In genomic region chr2:33215700-33216509, GRCm38 (mm10) we compare ENCODE assay signal across 8 mouse cellular contexts. TPM values are rescaled to one million over a fixed set of nuclear protein-coding genes. Genes with fewer than 3 reads are reported as not detected.
A peak's percentile ranks its signal among the peaks of the same experiment; 100 is the strongest.
DNase-seq lines count a peak whose midpoint lies in the region; ATAC-seq and TF ChIP-seq lines count a peak whose summit lies in the region.

Gene Angptl2 (plus strand): TSS chr2:33216069.

- ATAC-seq in forebrain, embryonic 11.5 days (replicated peaks; ENCODE audit: low FRiP score) = peak; percentile 97
- peak; percentile 95 for ATAC-seq in heart, embryonic 14.5 days (ENCODE audit: insufficient number of reproducible peaks, insufficient read depth, low FRiP score, low read depth)
- peak; percentile 88 for ATAC-seq in kidney, postnatal 0 days (replicated peaks; ENCODE audit: low FRiP score, low read depth)
- ATAC-seq in monocyte, adult 5-6 weeks (replicated peaks; ENCODE audit: insufficient number of reproducible peaks, low FRiP score, low TSS enrichment, poor library complexity, severe bottlenecking) = peak; percentile 25; the same call in 1 of the 2 replicates
- peak; percentile 93 for ATAC-seq in stomach, postnatal 0 days (ENCODE audit: low FRiP score, low TSS enrichment)

- no peaks in the 10 kb centered on the region for H3K36me3 ChIP-seq in forebrain, embryonic 11.5 days (ENCODE audit: control insufficient read depth, insufficient read depth, low read length)
- peaks cover 9% of the 10 kb centered on the region; the same call in 1 of the 2 replicates for H3K36me3 ChIP-seq in heart, embryonic 14.5 days (ENCODE audit: control insufficient read depth, insufficient read depth, low read length)
- H3K36me3 ChIP-seq in kidney, postnatal 0 days (ENCODE audit: insufficient read depth, low read length) = no peaks in the 10 kb centered on the region
- H3K36me3 ChIP-seq in liver, adult 2 months (ENCODE audit: control insufficient read depth, insufficient read depth, low read length) = no peaks in the 10 kb centered on the region
- H3K36me3 ChIP-seq in stomach, postnatal 0 days (ENCODE audit: control insufficient read depth, insufficient read depth, low read length) = no peaks in the 10 kb centered on the region

- H3K4me3 ChIP-seq in brown adipose tissue, adult 24 weeks (ENCODE audit: insufficient read depth, low read depth, low read length) = peak within 1 kb of the TSS; percentile 69
- peak within 1 kb of the TSS; percentile 56 for H3K4me3 ChIP-seq in forebrain, embryonic 11.5 days (ENCODE audit: low read depth, low read length)
- H3K4me3 ChIP-seq in heart, embryonic 14.5 days (ENCODE audit: control insufficient read depth in 1 of 2, insufficient read depth in 1 of 2, low read depth in 1 of 2, low read length in 2 of 2) = peak within 1 kb of the TSS; percentile 62 to 75
- H3K4me3 ChIP-seq in kidney, postnatal 0 days (replicated peaks; ENCODE audit: low read depth, low read length) = peak within 1 kb of the TSS; percentile 43
- peak within 1 kb of the TSS; percentile 46 for H3K4me3 ChIP-seq in liver, adult 2 months (ENCODE audit: insufficient read depth, low read depth, low read length)
- peak within 1 kb of the TSS; percentile 50 for H3K4me3 ChIP-seq in stomach, postnatal 0 days (ENCODE audit: low read depth, low read length)

- peak within 1 kb of the TSS; percentile 86 for H3K4me2 ChIP-seq in forebrain, embryonic 11.5 days (ENCODE audit: low read depth, low read length, severe bottlenecking)
- H3K4me2 ChIP-seq in heart, embryonic 14.5 days (ENCODE audit: low read length) = peak within 1 kb of the TSS; percentile 79
- H3K4me2 ChIP-seq in kidney, postnatal 0 days (ENCODE audit: low read length) = peak within 1 kb of the TSS; percentile 77
- peak within 1 kb of the TSS; percentile 62 for H3K4me2 ChIP-seq in stomach, postnatal 0 days (replicated peaks; ENCODE audit: low read depth)

- no peaks in the 10 kb centered on the region for H3K9me3 ChIP-seq in forebrain, embryonic 11.5 days (ENCODE audit: control insufficient read depth, low read length)
- no peaks in the 10 kb centered on the region for H3K9me3 ChIP-seq in heart, embryonic 14.5 days (ENCODE audit: control insufficient read depth, low read length)
- H3K9me3 ChIP-seq in kidney, postnatal 0 days (replicated peaks; ENCODE audit: low read length) = no peaks in the 10 kb centered on the region
- H3K9me3 ChIP-seq in stomach, postnatal 0 days (ENCODE audit: control insufficient read depth, low read length) = no peaks in the 10 kb centered on the region

- H3K79me2 ChIP-seq in liver, adult 2 months (ENCODE audit: control insufficient read depth, insufficient read depth, low read length) = no peaks in the 10 kb centered on the region

- DNase-seq in CD8-positive naive resting alpha-beta T cell, adult 2 months (ENCODE audit: low read depth in 2 of 2, low spot score in 2 of 2) = peak; percentile 26 to 37
- peak; percentile 97 for DNase-seq in forebrain, embryonic 11.5 days (ENCODE audit: low spot score)
- peak; percentile 97 for DNase-seq in kidney, postnatal 0 days (ENCODE audit: low spot score)
- peak; percentile 54 for DNase-seq in liver, adult 2 months (ENCODE audit: extremely low read depth, low read depth, low spot score)
- DNase-seq in stomach, postnatal 0 days (ENCODE audit: low spot score) = peak; percentile 92

- no peak for TF ChIP-seq POLR2A in liver, adult 2 months (IDR thresholded peaks at IDR 0.05; ENCODE audit: extremely low read depth, insufficient read depth, low read length)

- TF ChIP-seq CTCF in kidney, postnatal 0 days (IDR thresholded peaks at IDR 0.05; ENCODE audit: low read depth) = peak; percentile 6; the same call in 1 of the 2 replicates
- no peak for TF ChIP-seq CTCF in liver, adult 2 months (IDR thresholded peaks at IDR 0.05; ENCODE audit: low read depth, low read length)
- TF ChIP-seq CTCF in stomach, postnatal 0 days (IDR thresholded peaks at IDR 0.05; ENCODE audit: low read depth) = no peak; the same call in 1 of the 2 replicates

- no peaks in the 10 kb centered on the region for H3K27me3 ChIP-seq in forebrain, embryonic 11.5 days (ENCODE audit: control insufficient read depth, insufficient read depth, low read length)
- no peaks in the 10 kb centered on the region for H3K27me3 ChIP-seq in heart, embryonic 14.5 days (ENCODE audit: control insufficient read depth, insufficient read depth, low read length)
- no peaks in the 10 kb centered on the region for H3K27me3 ChIP-seq in kidney, postnatal 0 days (ENCODE audit: insufficient read depth, low read length)
- no peaks in the 10 kb centered on the region for H3K27me3 ChIP-seq in liver, adult 2 months (ENCODE audit: control insufficient read depth, insufficient read depth, low read length)
- H3K27me3 ChIP-seq in stomach, postnatal 0 days (ENCODE audit: control insufficient read depth, insufficient read depth, low read length) = no peaks in the 10 kb centered on the region

- no peak for TF ChIP-seq EP300 in stomach, postnatal 0 days (optimal IDR thresholded peaks at IDR 0.05)

- H3K4me1 ChIP-seq in brown adipose tissue, adult 24 weeks (ENCODE audit: control insufficient read depth, insufficient read depth, insufficient read length, low read length) = 0 out of 2 replicates have a peak, but pooled peaks cover 2% of the 10 kb centered on the region
- H3K4me1 ChIP-seq in forebrain, embryonic 11.5 days (replicated peaks; ENCODE audit: control insufficient read depth, insufficient read depth, low read length) = peaks cover 16% of the 10 kb centered on the region
- H3K4me1 ChIP-seq in heart, embryonic 14.5 days (ENCODE audit: control insufficient read depth in 2 of 2, insufficient read depth in 2 of 2, low read length in 2 of 2) = peaks cover 25 to 41% of the 10 kb centered on the region in 2 experiments
- peaks cover 27% of the 10 kb centered on the region for H3K4me1 ChIP-seq in kidney, postnatal 0 days (replicated peaks; ENCODE audit: insufficient read depth, low read length)
- 0 out of 2 replicates have a peak, but pooled peaks cover 5% of the 10 kb centered on the region for H3K4me1 ChIP-seq in liver, adult 2 months (ENCODE audit: control insufficient read depth, insufficient read depth, low read length)
- 0 out of 2 replicates have a peak, but pooled peaks cover 3% of the 10 kb centered on the region for H3K4me1 ChIP-seq in stomach, postnatal 0 days (replicated peaks; ENCODE audit: control insufficient read depth, insufficient read depth)

- 0% methylated on average over 22 of the region's 22 CpGs for WGBS in forebrain, embryonic 11.5 days
- under 1% methylated on average over 22 of the region's 22 CpGs for WGBS in heart, embryonic 14.5 days
- WGBS in kidney, postnatal 0 days = 3% methylated on average over 22 of the region's 22 CpGs
- WGBS in liver, adult 2 months = 38% methylated on average over 22 of the region's 22 CpGs
- WGBS in stomach, postnatal 0 days = 4% methylated on average over 22 of the region's 22 CpGs

- peak within 1 kb of the TSS; percentile 69 for H3K27ac ChIP-seq in brown adipose tissue, adult 24 weeks (replicated peaks; ENCODE audit: low read depth, low read length)
- peak within 1 kb of the TSS; percentile 85 for H3K27ac ChIP-seq in forebrain, embryonic 11.5 days (ENCODE audit: low read depth, low read length)
- peak within 1 kb of the TSS; percentile 91 to 92 for H3K27ac ChIP-seq in heart, embryonic 14.5 days (replicated peaks in 1 of 2; ENCODE audit: control insufficient read depth in 1 of 2, insufficient read depth in 1 of 2, low read depth in 2 of 2, low read length in 2 of 2)
- H3K27ac ChIP-seq in kidney, postnatal 0 days = peak within 1 kb of the TSS; percentile 88
- peak within 1 kb of the TSS; percentile 25; the same call in 1 of the 2 replicates for H3K27ac ChIP-seq in liver, adult 2 months (replicated peaks; ENCODE audit: insufficient read depth, low read depth, low read length)
- H3K27ac ChIP-seq in stomach, postnatal 0 days (replicated peaks) = peak within 1 kb of the TSS; percentile 83

- H3K9ac ChIP-seq in forebrain, embryonic 11.5 days (ENCODE audit: low read length) = peak within 1 kb of the TSS; percentile 84
- peak within 1 kb of the TSS; percentile 85 for H3K9ac ChIP-seq in heart, embryonic 14.5 days (ENCODE audit: low read length)
- H3K9ac ChIP-seq in kidney, postnatal 0 days (ENCODE audit: low read depth, low read length) = peak within 1 kb of the TSS; percentile 65
- H3K9ac ChIP-seq in liver, adult 2 months (ENCODE audit: low read depth, low read length) = peak within 1 kb of the TSS; percentile 54
- H3K9ac ChIP-seq in stomach, postnatal 0 days (ENCODE audit: low read length) = peak within 1 kb of the TSS; percentile 67

RNA-seq across cellular contexts. Expression of gene Angptl2, which starts in this region (rescaled TPM):
- polyA plus RNA-seq in brown adipose tissue, adult 24 weeks (2012; ENCODE audit: insufficient read depth, insufficient read length, missing spikeins) = 32.8 and 34.1 TPM in 2 replicates
- polyA plus RNA-seq in forebrain, embryonic 11.5 days (2014; fragmentation: Nextera tagmentation; extraction: Ambion mirVana) = 24.4 and 25.2 TPM in 2 replicates
- 51.4 and 58.2 TPM in 2 replicates for polyA plus RNA-seq in heart, embryonic 14.5 days (2014; fragmentation: Nextera tagmentation; extraction: Ambion mirVana)
- 36.9 and 41.1 TPM in 2 replicates for polyA plus RNA-seq in kidney, postnatal 0 days (2015; fragmentation: Nextera tagmentation; extraction: Ambion mirVana)
- total RNA-seq in liver, adult 2 months (2014; rRNA removed) = 11.3 and 15.4 TPM in 2 replicates
- 16.4 and 17.0 TPM in 2 replicates for polyA plus RNA-seq in liver, adult 2 months (2012; rRNA removed)
- 1.9 to 5.8 TPM (median 2.8 TPM) in 3 replicates for total RNA-seq in monocyte, adult 5-6 weeks (2017)
- 35.3 and 37.3 TPM in 2 replicates for polyA plus RNA-seq in stomach, postnatal 0 days (2015; fragmentation: Nextera tagmentation; extraction: Ambion mirVana)

Comparison
In these comparisons a context has a peak if more than half of its experiments do, and no peak if none do; other contexts are left out.
1. Peak in every context shown above with its lines: DNase-seq, ATAC-seq, H3K4me3 ChIP-seq and H3K27ac ChIP-seq.
2. DNase-seq: peak in every context shown above with its lines; median percentile 97 in forebrain, embryonic 11.5 days; 97 in kidney, postnatal 0 days; 92 in stomach, postnatal 0 days; 54 in liver, adult 2 months; 32 in CD8-positive naive resting alpha-beta T cell, adult 2 months.
3. H3K27ac ChIP-seq: peak in every context shown above with its lines; median percentile 92 in heart, embryonic 14.5 days; 88 in kidney, postnatal 0 days; 85 in forebrain, embryonic 11.5 days; 83 in stomach, postnatal 0 days; 69 in brown adipose tissue, adult 24 weeks; 25 in liver, adult 2 months.
4. ATAC-seq: peak in every context shown above with its lines; median percentile 97 in forebrain, embryonic 11.5 days; 95 in heart, embryonic 14.5 days; 93 in stomach, postnatal 0 days; 88 in kidney, postnatal 0 days; 25 in monocyte, adult 5-6 weeks.